Mouse (Mus musculus) hematopoietic stem cell, adult 5-6 weeks (primary cell): ENCODE data around the gene Sytl3. TPM values are rescaled to one million over a fixed set of nuclear protein-coding genes. Genes with fewer than 3 reads are reported as not detected.
"Not testable (repeated sequence)": the region's sequence is repeated elsewhere in the genome, so short reads cannot be mapped to it uniquely, and the experiment has no call there.

Source experiments
- ATAC-seq, 2 experiments: fragments of 125-278 bp in 1 of 2; replicated peaks in 1 of 2; 2 replicates each; pipeline ENCODE4 v1.8.0; 2016 to 2017; ENCODE audit warnings: inconsistent platforms in 2 of 2, mild to moderate bottlenecking in 2 of 2, moderate number of reproducible peaks in 2 of 2, low read depth in 1 of 2, moderate TSS enrichment in 1 of 2; ENCODE audit not compliant: low FRiP score in 2 of 2, poor library complexity in 2 of 2, severe bottlenecking in 2 of 2, insufficient read depth in 1 of 2, low TSS enrichment in 1 of 2
- total RNA-seq: library from RNA; stranded (forward); fragments of 172-1452, 232-1000 nt; gene quantifications from 2 replicates; pipeline ENCODE4 v1.2.3, GENCODE M21; 2017

Sytl3 gene
- total RNA-seq, 1 experiment from 2014 or later = 0.89 TPM

DNA sequence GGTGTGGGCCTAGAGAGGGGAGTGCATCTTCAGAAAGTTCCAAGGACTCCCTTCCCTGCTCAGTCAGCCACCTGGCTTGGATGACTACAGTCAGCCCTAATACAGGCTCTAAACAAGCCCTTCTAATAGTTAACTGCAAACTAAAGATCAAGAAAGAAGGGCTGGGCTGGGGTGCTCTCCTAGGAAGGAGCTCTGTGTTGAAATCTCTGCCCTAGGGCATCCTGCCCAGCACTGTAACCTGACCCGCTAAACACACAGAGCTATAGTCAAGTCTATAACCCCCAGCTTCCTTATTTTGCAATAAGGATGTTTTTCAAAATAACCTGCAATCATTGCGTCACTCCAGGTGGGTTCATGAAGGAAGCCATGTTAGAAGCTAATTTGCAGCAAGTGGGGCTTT lies 19.2 kb downstream of the Sytl3 start:
- ATAC-seq = peak; percentile 66 to 82; a peak in 3 of 4 replicates

DNA sequence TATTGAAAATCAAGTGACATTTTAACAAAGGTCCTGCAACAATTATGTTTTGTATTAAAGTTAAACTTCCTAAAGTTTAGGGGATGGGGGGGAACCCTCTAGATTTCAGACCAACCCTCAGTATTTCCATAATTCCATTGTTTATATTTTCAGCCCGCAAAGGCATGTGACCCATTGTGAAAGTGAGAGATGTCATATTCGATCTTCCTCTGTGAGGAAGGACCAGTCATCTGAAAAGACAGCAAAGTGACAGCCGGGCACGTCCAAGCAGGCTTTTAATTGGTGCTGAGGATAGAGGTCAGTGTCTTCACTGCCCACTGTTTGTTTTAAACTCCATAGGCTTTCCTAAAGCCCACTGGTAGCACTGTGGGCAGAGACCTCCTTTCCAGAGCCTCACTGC lies 22.8 kb downstream of the Sytl3 start:
- ATAC-seq = not testable (repeated sequence)

DNA sequence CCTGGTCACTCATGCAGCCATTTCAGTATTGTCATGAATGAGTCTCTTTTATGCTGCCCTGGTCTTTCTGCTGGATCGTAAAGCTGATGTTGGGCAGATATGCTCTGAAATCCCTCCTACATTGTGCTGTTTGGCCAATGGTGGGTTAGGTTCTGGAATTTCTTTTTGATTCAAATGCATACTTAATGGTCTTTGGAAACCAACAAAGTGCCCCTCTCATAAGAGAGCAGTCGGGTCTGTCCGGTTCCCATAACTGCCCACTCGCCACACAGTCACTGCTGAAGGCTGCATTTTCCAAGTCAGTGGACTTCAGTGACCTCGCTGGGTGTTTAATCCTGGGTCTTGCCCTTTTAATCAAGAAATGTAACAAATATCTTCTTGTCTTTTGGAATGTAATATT lies 24.8 kb downstream of the Sytl3 start:
- not testable (repeated sequence) for ATAC-seq

DNA sequence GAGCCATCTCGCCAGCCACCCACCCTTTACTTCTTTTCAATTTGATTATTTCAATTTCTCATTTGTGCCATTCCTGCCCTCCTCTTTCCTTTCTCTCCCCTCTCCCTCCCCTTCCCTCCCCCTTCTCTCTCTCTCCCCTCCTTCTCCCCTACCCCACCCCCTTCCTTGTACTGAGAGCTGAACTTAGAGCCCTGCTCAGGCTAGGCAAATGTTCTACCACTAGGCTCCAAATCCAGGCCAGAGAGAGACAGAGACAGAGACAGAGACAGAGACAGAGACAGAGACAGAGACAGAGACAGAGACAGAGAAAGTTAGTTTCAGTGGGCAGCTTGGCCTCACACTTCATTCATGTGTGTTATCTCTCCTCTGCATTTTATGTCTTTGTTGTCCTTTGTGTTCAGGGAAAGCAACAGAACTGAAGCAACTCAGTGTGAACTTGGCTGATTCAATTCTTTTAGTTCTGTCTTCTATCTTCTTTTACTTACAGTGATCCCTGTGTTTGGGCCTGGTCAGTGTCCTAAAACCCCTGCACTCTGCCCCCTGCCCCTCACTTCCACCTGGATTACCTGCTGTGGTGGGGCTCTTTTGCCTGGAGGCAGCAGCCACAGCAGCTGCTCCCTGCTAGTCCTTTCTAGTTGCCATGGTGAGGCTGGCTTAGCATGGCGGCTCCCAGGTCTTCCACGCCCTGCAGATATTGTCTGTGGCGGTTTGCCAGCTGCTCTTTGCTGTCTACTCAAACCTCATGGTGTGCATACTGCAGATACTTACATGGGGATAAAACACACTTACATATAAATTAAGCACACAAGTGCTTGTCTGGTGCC lies 25.8 kb downstream of the Sytl3 start:
- ATAC-seq = peak in 1 of 2 experiments; percentile 25; a peak in 1 of 4 replicates

- not testable (repeated sequence) for ATAC-seq
Observed at GRCm38 (mm10) chr17:6685288-6685818, 26.5 kb downstream of the Sytl3 start.

DNA sequence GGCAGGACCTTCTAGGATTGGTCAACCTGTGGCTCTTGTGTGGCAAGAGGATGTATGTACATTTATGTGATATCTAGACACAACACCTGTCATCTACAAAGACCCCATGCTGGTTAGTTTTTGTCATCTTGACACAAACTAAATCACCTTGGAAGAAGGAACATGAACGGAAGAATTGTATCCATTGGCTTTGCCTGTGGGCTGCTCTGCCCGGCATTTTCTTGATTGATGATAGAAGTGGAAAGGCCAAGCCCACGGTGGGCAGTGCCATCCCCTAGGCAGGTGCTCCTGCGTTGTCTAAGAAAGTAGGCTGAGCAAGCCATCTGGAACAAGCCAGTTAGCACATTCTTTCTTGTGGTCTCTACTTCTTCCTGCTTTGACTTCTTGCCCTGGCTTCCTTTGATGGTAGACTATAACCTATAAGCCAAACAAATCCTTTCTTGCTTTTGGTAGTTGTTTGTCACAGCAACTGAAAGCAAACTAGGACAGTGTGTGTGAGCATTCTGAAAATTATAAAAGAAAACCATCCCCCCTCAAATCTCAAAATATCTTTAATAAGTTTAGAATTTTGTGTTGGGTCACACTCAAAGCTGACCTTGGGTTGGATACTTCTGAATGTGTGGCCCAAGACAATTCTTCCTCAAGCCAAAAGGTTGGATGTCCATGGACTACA lies 27.5 kb downstream of the Sytl3 start:
- ATAC-seq = not testable (repeated sequence)

DNA sequence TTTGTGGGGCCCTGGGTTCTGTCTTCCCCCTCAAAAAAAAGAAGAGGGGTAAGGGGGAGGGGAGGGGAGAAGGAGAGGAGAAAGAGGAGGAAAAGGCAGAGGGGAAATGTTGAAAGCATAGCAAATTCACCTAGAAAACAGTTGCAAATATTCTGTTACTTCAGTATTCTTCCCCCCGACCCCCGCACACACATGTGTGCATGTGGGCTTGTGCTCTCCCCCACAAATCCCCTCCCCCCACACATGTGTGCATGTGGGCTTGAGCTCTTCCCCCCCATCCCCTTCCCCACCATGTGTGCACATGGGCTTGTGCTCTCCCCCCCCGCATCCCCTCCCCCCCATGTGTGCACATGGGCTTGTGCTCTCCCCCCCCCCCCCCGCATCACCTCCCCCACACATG lies 30.5 kb downstream of the Sytl3 start:
- ATAC-seq = not testable (repeated sequence)

DNA sequence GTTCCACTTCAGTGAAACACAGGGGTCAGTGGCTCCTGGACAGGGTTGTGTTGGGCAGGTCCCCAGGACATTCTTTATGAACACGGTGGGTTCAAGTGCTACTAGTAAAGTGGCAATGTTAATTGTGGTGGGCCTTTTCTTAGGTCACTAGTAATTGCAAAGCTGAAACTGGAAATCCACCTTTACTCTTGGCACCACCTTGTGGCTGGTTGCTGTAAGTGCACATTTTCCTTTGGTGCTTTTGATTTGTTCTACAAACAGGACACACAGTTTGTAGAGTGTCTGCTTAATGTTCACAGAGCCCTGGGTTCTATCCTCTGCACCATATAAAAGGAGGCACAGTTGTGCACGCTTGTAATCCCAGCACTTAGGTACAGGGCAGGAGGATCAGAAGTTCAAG lies 32.7 kb downstream of the Sytl3 start:
- peak; percentile 51 to 74; a peak in 3 of 4 replicates for ATAC-seq

DNA sequence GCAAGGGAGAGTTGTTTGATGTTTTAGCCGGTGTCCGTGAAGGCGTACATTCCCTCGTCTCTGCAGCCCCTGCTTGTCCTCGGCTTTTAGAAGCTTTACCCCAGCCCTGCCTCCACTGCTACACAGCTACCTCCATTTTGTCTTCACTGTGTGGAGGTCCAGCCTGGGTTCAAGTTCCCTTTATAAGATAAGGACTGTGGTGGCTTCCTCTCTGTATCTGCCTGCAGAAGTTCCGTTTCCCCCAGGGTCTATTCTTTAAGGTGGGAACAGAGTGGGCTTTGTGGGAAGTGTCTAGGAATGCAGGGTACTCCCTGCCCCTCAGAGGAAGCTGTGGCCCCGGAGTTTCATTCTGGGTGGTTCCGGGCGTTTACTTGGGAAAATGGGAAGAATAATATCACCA lies 36.8 kb downstream of the Sytl3 start:
- ATAC-seq = not testable (repeated sequence)

- ATAC-seq = not testable (repeated sequence)
Observed at GRCm38 (mm10) chr17:6696521-6696920, 37.6 kb downstream of the Sytl3 start.

GRCm38 (mm10) chr17:6697224-6697775 lies 38.4 kb downstream of the Sytl3 start:
- peak; percentile 87 to 93 for ATAC-seq

GRCm38 (mm10) chr17:6699502-6699901 lies 40.6 kb downstream of the Sytl3 start:
- ATAC-seq = not testable (repeated sequence)

GRCm38 (mm10) chr17:6700077-6700476 lies 41.2 kb downstream of the Sytl3 start:
- not testable (repeated sequence) for ATAC-seq

GRCm38 (mm10) chr17:6702625-6703221 lies 43.8 kb downstream of the Sytl3 start:
- peak in 1 of 2 experiments; percentile 17; a peak in 1 of 4 replicates for ATAC-seq

GRCm38 (mm10) chr17:6703381-6704270 lies 44.7 kb downstream of the Sytl3 start:
- ATAC-seq = not testable (repeated sequence)

- ATAC-seq = not testable (repeated sequence)
Observed at GRCm38 (mm10) chr17:6706448-6706847, 47.6 kb downstream of the Sytl3 start.

DNA sequence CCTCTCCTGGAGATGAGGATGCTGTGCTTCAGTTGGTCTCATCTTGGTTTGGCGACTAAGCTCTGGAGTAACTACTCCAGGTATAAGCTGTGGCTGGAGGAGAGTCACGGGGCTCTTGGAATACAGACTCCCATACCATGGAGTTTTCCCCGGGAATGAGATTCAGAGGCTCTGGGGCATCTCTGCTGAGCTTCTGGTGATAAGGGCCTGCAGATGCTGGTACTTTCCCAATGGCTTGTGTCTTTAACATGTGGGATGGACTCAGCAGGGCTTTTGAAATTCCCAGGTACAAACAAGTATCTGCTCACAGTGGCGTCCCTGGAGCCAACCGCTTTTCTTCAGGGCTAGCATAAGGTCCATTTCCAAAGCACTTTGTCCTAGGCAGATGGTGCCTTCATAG lies 48.5 kb downstream of the Sytl3 start:
- not testable (repeated sequence) for ATAC-seq
